Mouse (Mus musculus) forebrain, embryonic 16.5 days (tissue): ENCODE data around the gene Trim44. TPM values are rescaled to one million over a fixed set of nuclear protein-coding genes. Genes with fewer than 3 reads are reported as not detected.

Experiments used
- ATAC-seq: fragments of 200-750 bp; cut with Nextera tagmentation; 2 replicates; pipeline ENCODE4 v1.8.0; 2017; ENCODE audit warnings: mild to moderate bottlenecking, moderate library complexity
- H3K27ac ChIP-seq: fragments of 300-500 bp; sonication (generic); 2 replicates; pipeline ENCODE4 v1.5.1; 2014; ENCODE audit warnings: low read length, control low read depth
- H3K27me3 ChIP-seq: fragments of 300-500 bp; sonication (generic); replicated peaks from 2 replicates; pipeline ENCODE4 v1.6.1; 2014; ENCODE audit warnings: low read length; ENCODE audit not compliant: control insufficient read depth, insufficient read depth
- H3K36me3 ChIP-seq: fragments of 300-500 bp; sonication (generic); 2 replicates; pipeline ENCODE4 v1.6.1; 2014; ENCODE audit not compliant: control insufficient read depth, insufficient read depth
- H3K4me1 ChIP-seq: fragments of 300-500 bp; sonication (generic); replicated peaks from 2 replicates; pipeline ENCODE4 v1.6.1; 2014; ENCODE audit warnings: low read length; ENCODE audit not compliant: control insufficient read depth, insufficient read depth
- H3K4me2 ChIP-seq: fragments of 300-500 bp; sonication (generic); 2 replicates; pipeline ENCODE4 v1.6.1; 2014; ENCODE audit warnings: mild to moderate bottlenecking, low read length, control low read depth
- H3K4me3 ChIP-seq: fragments of 300-500 bp; sonication (generic); replicated peaks from 2 replicates; pipeline ENCODE4 v1.5.1; 2014; ENCODE audit warnings: mild to moderate bottlenecking, low read length, control low read depth
- H3K9ac ChIP-seq: fragments of 300-500 bp; sonication (generic); replicated peaks from 2 replicates; pipeline ENCODE4 v1.6.1; 2014; ENCODE audit warnings: low read depth, low read length, control low read depth
- H3K9me3 ChIP-seq: fragments of 300-500 bp; sonication (generic); 2 replicates; pipeline ENCODE4 v1.6.1; 2016; ENCODE audit warnings: low read length; ENCODE audit not compliant: control insufficient read depth
- WGBS: fragments of 180-500 bp; shearing (Covaris S2); extraction: QIAGEN DNeasy Blood & Tissue Kit; methylation state at CpG from one replicate; pipeline ENCODE4 v1.1.7; 2014; 5-methylcytosine and 5-hydroxymethylcytosine counted together
- polyA plus RNA-seq: library from polyadenylated mRNA; unstranded; fragments of >200 nt; fragmentation: Nextera tagmentation; extraction: Ambion mirVana; gene quantifications from 2 replicates; pipeline ENCODE4 v1.2.1, GENCODE M21; 2015

Trim44 gene
- polyA plus RNA-seq, 1 experiment from 2014 or later = 48.2 TPM

DNA sequence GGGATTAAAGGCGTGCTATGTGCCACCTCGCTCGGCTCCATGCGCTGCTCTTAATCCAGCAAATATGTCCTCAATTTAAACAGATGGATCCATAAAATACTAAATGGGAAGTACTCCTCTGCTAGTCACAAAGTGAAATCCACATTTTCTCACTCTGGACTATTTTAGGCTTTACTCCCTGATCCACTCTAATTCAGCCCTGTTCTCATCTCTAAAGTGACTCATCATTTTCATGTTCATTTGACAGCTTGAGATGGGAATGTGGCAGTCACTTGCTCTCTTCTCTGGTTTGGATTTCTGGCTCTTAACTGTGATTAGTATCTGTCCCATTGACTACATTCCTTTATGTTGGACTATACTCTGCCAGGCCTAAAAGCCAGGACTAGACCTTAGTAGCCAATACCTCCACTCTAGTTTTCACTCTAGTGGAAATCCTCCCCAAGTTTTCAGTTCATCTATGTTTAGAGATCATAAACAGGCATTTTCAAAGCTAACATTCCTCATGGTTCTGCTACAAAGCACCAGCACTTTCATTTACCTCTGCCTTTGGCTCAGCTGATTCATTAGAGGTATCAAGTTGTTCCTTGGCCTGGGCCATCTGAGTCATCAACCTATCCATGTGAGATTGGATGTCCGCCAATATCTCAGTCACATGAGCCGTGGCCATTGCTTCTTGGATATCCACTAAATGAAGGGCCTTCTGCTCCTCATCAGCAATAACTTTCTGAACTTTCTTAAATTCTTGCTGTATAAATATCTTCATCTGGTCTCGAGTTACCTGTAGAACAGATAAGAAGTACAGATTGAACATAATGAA is 50.5 kb downstream of the Trim44 start:
- Histone ChIP-seq H3K4me3 (no peak overlapping the region), H3K4me2 (no peak overlapping the region), H3K9me3 (no peaks in the 10 kb centered on the region), H3K36me3 (peaks cover 12% of the 10 kb centered on the region), H3K4me1 (0 out of 2 replicates have a peak, but pooled peaks cover 2% of the 10 kb centered on the region), H3K27ac (no peak overlapping the region), H3K9ac (no peak overlapping the region), H3K27me3 (no peaks in the 10 kb centered on the region)
- no peak for ATAC-seq
- WGBS = 92% methylated on average over 7 of the region's 7 CpGs

DNA sequence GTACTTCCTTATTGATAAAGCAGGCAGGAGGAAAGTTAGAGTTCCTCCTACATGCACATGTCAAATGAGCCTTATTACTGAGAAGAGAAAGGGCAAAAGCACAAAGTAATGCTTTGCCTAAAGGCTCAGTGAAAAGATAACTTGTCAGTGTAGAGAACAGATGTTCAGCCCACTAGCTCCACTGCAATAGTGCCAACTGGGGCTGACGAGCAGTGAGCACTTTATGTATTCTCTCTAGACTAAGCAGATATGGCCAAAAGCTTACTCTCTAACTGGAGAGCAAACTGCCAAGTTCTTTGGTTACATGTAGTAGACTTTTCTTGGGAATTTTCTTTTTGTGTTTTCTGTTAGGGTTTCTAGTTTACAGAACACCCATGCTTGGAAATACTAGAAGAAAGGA is 53.6 kb downstream of the Trim44 start:
- 23% methylated on average over 1 of the region's 1 CpGs for WGBS
- Histone ChIP-seq H3K27me3 (no peaks in the 10 kb centered on the region), H3K36me3 (peaks cover 12% of the 10 kb centered on the region), H3K27ac (no peak overlapping the region), H3K4me3 (no peak overlapping the region), H3K9ac (no peak overlapping the region), H3K4me2 (no peak overlapping the region), H3K4me1 (no peaks in the 10 kb centered on the region; the same call in 1 of the 2 replicates), H3K9me3 (no peaks in the 10 kb centered on the region)
- ATAC-seq = no peak

DNA sequence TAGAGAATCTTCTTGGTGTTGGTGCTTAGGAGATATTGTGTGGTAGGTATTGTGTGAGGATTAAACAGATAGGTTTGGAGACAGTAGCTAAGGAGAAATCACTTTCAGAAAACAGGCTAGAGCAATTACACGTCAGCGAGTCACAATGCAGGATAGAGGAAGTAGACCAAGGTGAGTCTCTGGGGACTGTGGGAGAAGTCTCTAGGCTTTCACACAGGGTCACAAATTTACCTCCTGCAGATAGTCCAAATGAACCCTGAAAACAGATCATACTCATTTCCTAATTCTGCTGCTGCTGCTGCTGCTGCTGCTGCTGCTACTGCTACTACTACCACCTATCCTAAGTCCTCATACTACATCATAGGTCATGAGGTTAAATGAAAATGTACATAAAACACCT is 66.2 kb downstream of the Trim44 start:
- no peaks in the 10 kb centered on the region for H3K9me3 ChIP-seq
- no peaks in the 10 kb centered on the region for H3K27me3 ChIP-seq
- 84% methylated on average over 2 of the region's 2 CpGs for WGBS
- no peak overlapping the region for H3K27ac ChIP-seq
- no peak overlapping the region for H3K9ac ChIP-seq
- no peak overlapping the region for H3K4me3 ChIP-seq
- peaks cover 9% of the 10 kb centered on the region for H3K4me1 ChIP-seq
- H3K4me2 ChIP-seq = no peak overlapping the region
- ATAC-seq = no peak
- 0 out of 2 replicates have a peak, but pooled peaks cover 2% of the 10 kb centered on the region for H3K36me3 ChIP-seq

- Histone ChIP-seq H3K9me3 (no peaks in the 10 kb centered on the region), H3K4me3 (no peak overlapping the region), H3K27me3 (no peaks in the 10 kb centered on the region), H3K9ac (no peak overlapping the region), H3K4me2 (no peak overlapping the region), H3K4me1 (peaks cover 11% of the 10 kb centered on the region), H3K36me3 (no peaks in the 10 kb centered on the region), H3K27ac (peak overlapping the region; percentile 69)
- peak; percentile 88 for ATAC-seq
- WGBS = 0% methylated on average over 1 of the region's 1 CpGs
Observed at GRCm38 (mm10) chr2:102336816-102337215, 70.8 kb downstream of the Trim44 start.

GRCm38 (mm10) chr2:102331932-102332331 is 75.7 kb downstream of the Trim44 start:
- Histone ChIP-seq H3K4me3 (no peak overlapping the region), H3K27ac (no peak overlapping the region), H3K4me2 (no peak overlapping the region), H3K27me3 (no peaks in the 10 kb centered on the region), H3K36me3 (no peaks in the 10 kb centered on the region), H3K4me1 (peaks cover 7% of the 10 kb centered on the region), H3K9ac (no peak overlapping the region), H3K9me3 (no peaks in the 10 kb centered on the region)
- WGBS = 84% methylated on average over 2 of the region's 2 CpGs
- ATAC-seq = no peak

GRCm38 (mm10) chr2:102331092-102331491 is 76.5 kb downstream of the Trim44 start:
- H3K9me3 ChIP-seq = no peaks in the 10 kb centered on the region
- ATAC-seq = no peak
- WGBS = 74% methylated on average over 3 of the region's 3 CpGs
- H3K4me3 ChIP-seq = no peak overlapping the region
- H3K4me2 ChIP-seq = no peak overlapping the region
- H3K36me3 ChIP-seq = no peaks in the 10 kb centered on the region
- H3K9ac ChIP-seq = no peak overlapping the region
- H3K27ac ChIP-seq = no peak overlapping the region
- no peaks in the 10 kb centered on the region for H3K4me1 ChIP-seq
- no peaks in the 10 kb centered on the region for H3K27me3 ChIP-seq

DNA sequence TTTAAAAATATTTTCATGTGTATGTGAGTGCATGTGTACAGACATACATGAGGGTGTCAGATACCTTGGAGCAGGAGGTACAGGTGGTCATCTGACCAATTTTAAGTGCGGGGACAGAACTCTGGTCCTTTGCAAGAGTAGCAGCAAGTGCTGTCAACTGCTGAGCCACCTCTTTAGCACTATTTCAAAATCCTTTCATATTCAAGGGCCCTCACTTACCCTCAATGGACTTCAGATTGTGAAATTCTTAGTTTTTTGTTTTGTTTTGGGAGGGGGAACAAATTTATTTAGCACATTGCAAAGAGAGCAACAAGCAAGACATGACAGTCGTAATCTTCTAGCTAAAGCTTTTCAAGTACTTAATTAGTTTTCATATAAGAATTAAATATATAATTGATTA is 81.7 kb downstream of the Trim44 start:
- H3K4me3 ChIP-seq = no peak overlapping the region
- no peak overlapping the region for H3K9ac ChIP-seq
- WGBS = 90% methylated on average over 2 of the region's 2 CpGs
- no peaks in the 10 kb centered on the region for H3K9me3 ChIP-seq
- H3K27ac ChIP-seq = no peak overlapping the region
- no peaks in the 10 kb centered on the region for H3K27me3 ChIP-seq
- H3K36me3 ChIP-seq = no peaks in the 10 kb centered on the region
- peaks cover 6% of the 10 kb centered on the region for H3K4me1 ChIP-seq
- ATAC-seq = no peak
- no peak overlapping the region for H3K4me2 ChIP-seq

- Histone ChIP-seq H3K4me1 (peaks cover 10% of the 10 kb centered on the region), H3K9ac (no peak overlapping the region), H3K9me3 (no peaks in the 10 kb centered on the region), H3K4me3 (no peak overlapping the region), H3K36me3 (no peaks in the 10 kb centered on the region), H3K27ac (no peak overlapping the region), H3K27me3 (no peaks in the 10 kb centered on the region), H3K4me2 (no peak overlapping the region)
- ATAC-seq = no peak
Observed at GRCm38 (mm10) chr2:102324336-102324735, 83.3 kb downstream of the Trim44 start.

GRCm38 (mm10) chr2:102316540-102316939 is 91.1 kb downstream of the Trim44 start:
- WGBS = 48% methylated on average over 3 of the region's 3 CpGs
- Histone ChIP-seq H3K4me1 (peaks cover 13% of the 10 kb centered on the region), H3K9ac (no peak overlapping the region), H3K9me3 (no peaks in the 10 kb centered on the region), H3K27ac (peak overlapping the region; percentile 53), H3K27me3 (no peaks in the 10 kb centered on the region), H3K4me3 (no peak overlapping the region), H3K36me3 (no peaks in the 10 kb centered on the region), H3K4me2 (no peak overlapping the region)
- ATAC-seq = peak; percentile 75
